Mouse (Mus musculus): ENCODE measurements at regions not wholly inside any gene's neighbourhood (a gene's known extent, or its start where the extent isn't known, plus 50 kb on each side); places are given as distances from the start of the nearest gene placed in this dataset.

GRCm38 (mm10) chr7:70285344-70285743 is 81.2 kb downstream of the Nr2f2 start:
- no peak for TF ChIP-seq POLR2A (IDR thresholded peaks at IDR 0.05; ENCODE audit: low read depth, low read length)
- TF ChIP-seq POLR2AphosphoS2 (IDR thresholded peaks at IDR 0.05; ENCODE audit: low read depth, low read length) = no peak

All from CH12.LX (cell line).